Mouse (Mus musculus): ENCODE measurements around the gene Olfr1393. TPM values are rescaled to one million over a fixed set of nuclear protein-coding genes. Genes with fewer than 3 reads are reported as not detected.
A peak's percentile ranks its signal among the peaks of the same experiment; 100 is the strongest.

Gene Olfr1393
- polyA plus RNA-seq, 1 experiment from 2014 or later = 0.16 TPM

DNA sequence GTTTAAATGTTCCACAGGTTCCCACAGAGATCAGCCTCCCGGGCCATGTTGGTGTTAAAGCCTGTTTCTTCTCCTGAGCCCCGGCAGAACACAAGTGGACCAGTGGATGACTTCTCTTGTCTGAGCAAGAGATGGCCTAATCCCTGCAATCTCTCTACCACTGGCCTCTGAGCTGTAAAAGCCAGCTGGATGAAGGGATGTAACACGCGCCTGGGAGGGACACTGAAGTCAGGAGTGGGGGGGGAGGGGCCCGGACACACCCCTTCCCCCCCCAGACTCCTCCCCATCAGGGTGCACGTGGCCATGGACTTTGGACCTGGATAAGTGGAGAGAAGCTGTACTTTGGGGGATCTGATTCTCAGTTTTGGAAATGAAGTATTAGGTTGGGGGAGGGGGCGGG lies 32.9 kb upstream of the Olfr1393 start:
- no peaks in the 10 kb centered on the region for H3K36me3 ChIP-seq
- no peaks in the 10 kb centered on the region for H3K9me3 ChIP-seq
- H3K9ac ChIP-seq = peak overlapping the region; percentile 87
- ATAC-seq (ENCODE audit: extremely low read depth, insufficient number of reproducible peaks, low FRiP score, low TSS enrichment) = no peak
- peak overlapping the region; percentile 63 for H3K4me3 ChIP-seq
- H3K27ac ChIP-seq (replicated peaks) = peak overlapping the region; percentile 97
- peak overlapping the region; percentile 72 for H3K4me2 ChIP-seq
- peaks cover 62% of the 10 kb centered on the region for H3K4me1 ChIP-seq
- 16% methylated on average over 7 of the region's 7 CpGs for WGBS
- H3K27me3 ChIP-seq (replicated peaks) = no peaks in the 10 kb centered on the region

GRCm38 (mm10) chr11:49245634-49246415 lies 32.3 kb upstream of the Olfr1393 start:
- peak overlapping the region; percentile 97 for H3K27ac ChIP-seq (replicated peaks)
- H3K27me3 ChIP-seq (replicated peaks) = no peaks in the 10 kb centered on the region
- peak overlapping the region; percentile 87 for H3K9ac ChIP-seq
- ATAC-seq (ENCODE audit: extremely low read depth, insufficient number of reproducible peaks, low FRiP score, low TSS enrichment) = no peak
- H3K4me1 ChIP-seq = peaks cover 63% of the 10 kb centered on the region
- peak overlapping the region; percentile 72 for H3K4me2 ChIP-seq
- peak overlapping the region; percentile 63 for H3K4me3 ChIP-seq
- no peaks in the 10 kb centered on the region for H3K9me3 ChIP-seq
- no peaks in the 10 kb centered on the region for H3K36me3 ChIP-seq
- WGBS = 17% methylated on average over 12 of the region's 12 CpGs

DNA sequence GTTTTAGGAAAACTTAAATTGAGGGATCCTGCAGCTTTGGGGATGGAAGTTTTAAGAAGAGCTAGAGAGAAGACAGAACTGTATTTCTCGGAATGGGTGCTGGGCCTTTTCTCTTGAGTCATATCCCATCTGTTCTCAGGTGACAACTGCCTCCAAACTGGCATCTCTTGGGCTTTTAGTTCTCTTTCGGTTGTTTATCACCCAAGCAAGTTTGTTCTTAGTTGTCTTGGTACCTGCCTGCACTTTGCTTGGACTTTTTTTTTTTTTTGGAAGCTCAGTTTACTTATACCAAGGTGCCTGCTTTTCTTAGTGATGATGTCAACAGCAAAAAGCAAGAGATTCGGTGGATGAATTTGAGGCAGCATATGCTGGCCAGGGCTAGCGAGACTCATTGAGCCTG lies 31.6 kb upstream of the Olfr1393 start:
- H3K4me1 ChIP-seq = peaks cover 70% of the 10 kb centered on the region

GRCm38 (mm10) chr11:49247255-49247654 lies 30.8 kb upstream of the Olfr1393 start:
- 43% methylated on average over 2 of the region's 2 CpGs for WGBS

More for the DNA sequence above, 31.6 kb upstream of the Olfr1393 start:
- H3K36me3 ChIP-seq = no peaks in the 10 kb centered on the region
- H3K27ac ChIP-seq (replicated peaks) = 0 out of 2 replicates have a peak overlapping the region, but pooled peaks have one; percentile 97
- no peaks in the 10 kb centered on the region for H3K9me3 ChIP-seq
- 0 out of 2 replicates have a peak overlapping the region, but pooled peaks have one; percentile 33 for H3K9ac ChIP-seq
- WGBS = 84% methylated on average over 4 of the region's 4 CpGs
- peak overlapping the region; percentile 72 for H3K4me2 ChIP-seq
- H3K27me3 ChIP-seq (replicated peaks) = no peaks in the 10 kb centered on the region
- no peak overlapping the region for H3K4me3 ChIP-seq
- no peak for ATAC-seq (ENCODE audit: extremely low read depth, insufficient number of reproducible peaks, low FRiP score, low TSS enrichment)

DNA sequence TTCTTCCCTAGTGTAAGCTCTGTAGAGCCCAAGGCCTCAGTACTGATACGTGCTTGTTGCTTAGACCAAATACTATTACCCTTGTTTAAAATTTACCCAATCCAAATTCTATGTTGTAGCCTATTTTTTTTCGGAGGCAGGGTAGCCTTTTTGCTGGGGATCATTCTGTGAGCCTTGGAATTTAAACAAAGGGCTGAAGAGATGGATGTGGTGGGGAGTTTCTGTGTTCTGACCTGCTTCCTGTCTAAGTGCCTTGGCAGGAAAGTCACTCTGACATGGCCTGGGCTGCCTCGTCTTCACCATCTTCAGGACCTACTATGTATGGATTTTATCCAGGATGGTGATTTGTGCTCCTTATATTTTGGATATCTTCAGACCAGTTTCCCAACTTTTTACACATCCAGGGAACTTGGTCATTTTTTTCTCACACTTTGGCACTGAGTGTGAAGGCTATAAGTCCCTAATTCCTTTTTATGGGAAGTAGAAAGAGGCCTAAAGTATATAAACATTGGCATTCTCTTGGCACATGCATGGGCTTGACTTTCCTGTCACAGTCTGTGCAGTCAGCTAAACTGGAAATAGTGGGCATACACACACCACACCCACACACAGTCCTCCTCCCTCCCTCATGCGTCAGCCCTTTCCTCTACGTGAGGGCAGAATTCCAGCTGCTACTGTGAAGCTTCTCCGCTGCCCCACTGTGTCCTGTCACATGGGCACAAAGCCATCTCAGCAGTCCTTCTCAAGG lies 29.7 kb upstream of the Olfr1393 start:
- H3K4me1 ChIP-seq = peaks cover 82% of the 10 kb centered on the region
- no peaks in the 10 kb centered on the region for H3K9me3 ChIP-seq
- H3K36me3 ChIP-seq = peaks cover 17% of the 10 kb centered on the region
- no peak overlapping the region for H3K4me3 ChIP-seq
- no peaks in the 10 kb centered on the region for H3K27me3 ChIP-seq (replicated peaks)
- WGBS = 54% methylated on average over 6 of the region's 6 CpGs
- no peak overlapping the region for H3K4me2 ChIP-seq
- H3K27ac ChIP-seq (replicated peaks) = peak overlapping the region; percentile 92
- no peak for ATAC-seq (ENCODE audit: extremely low read depth, insufficient number of reproducible peaks, low FRiP score, low TSS enrichment)
- H3K9ac ChIP-seq = peak overlapping the region; percentile 48; the same call in 1 of the 2 replicates

More at GRCm38 (mm10) chr11:49247255-49247654, 30.8 kb upstream of the Olfr1393 start:
- Histone ChIP-seq H3K4me1 (peaks cover 77% of the 10 kb centered on the region), H3K27ac (replicated peaks) (0 out of 2 replicates have a peak overlapping the region, but pooled peaks have one; percentile 92), H3K4me3 (no peak overlapping the region), H3K9ac (peak overlapping the region; percentile 29; the same call in 1 of the 2 replicates), H3K4me2 (peak overlapping the region; percentile 4; the same call in 1 of the 2 replicates), H3K9me3 (no peaks in the 10 kb centered on the region), H3K36me3 (peaks cover 7% of the 10 kb centered on the region; the same call in 1 of the 2 replicates), H3K27me3 (replicated peaks) (no peaks in the 10 kb centered on the region)
- no peak for ATAC-seq (ENCODE audit: extremely low read depth, insufficient number of reproducible peaks, low FRiP score, low TSS enrichment)

GRCm38 (mm10) chr11:49248974-49249700 lies 29.0 kb upstream of the Olfr1393 start:
- Histone ChIP-seq H3K4me1 (peaks cover 82% of the 10 kb centered on the region), H3K9me3 (no peaks in the 10 kb centered on the region), H3K27me3 (replicated peaks) (no peaks in the 10 kb centered on the region), H3K9ac (peak overlapping the region; percentile 89; the same call in 1 of the 2 replicates), H3K27ac (replicated peaks) (peak overlapping the region; percentile 92), H3K4me3 (no peak overlapping the region), H3K36me3 (peaks cover 24% of the 10 kb centered on the region), H3K4me2 (peak overlapping the region; percentile 80)
- ATAC-seq (ENCODE audit: extremely low read depth, insufficient number of reproducible peaks, low FRiP score, low TSS enrichment) = no peak
- WGBS = 62% methylated on average over 6 of the region's 6 CpGs

DNA sequence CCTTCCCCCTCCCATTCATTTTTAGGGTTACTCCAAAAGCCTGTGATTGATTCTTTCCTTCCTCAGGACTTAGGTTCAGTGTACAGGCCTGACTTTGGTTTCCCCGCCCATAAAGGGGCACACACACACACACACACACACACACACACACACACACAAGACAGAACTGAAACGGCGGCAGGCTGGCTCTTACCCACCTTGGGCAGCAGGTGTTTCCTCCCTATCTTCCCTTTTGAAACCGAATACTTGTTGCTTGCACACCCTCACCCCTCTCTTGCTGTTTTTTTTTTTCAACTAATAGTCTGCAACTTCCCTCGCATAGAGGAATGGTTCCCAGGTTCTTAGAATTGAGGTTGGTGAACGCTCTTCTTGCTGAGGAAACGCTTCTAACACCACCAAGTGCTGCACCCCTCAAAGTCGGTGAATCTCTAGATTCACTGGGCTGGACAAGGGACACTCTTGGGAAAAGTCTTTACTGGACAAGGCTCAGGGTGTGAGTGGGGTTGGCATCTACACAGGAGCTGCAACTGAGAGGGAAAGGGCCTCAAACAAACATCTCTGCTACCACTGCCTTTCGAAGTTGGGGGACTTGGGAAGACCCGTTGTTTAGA lies 28.2 kb upstream of the Olfr1393 start:
- ATAC-seq (ENCODE audit: extremely low read depth, insufficient number of reproducible peaks, low FRiP score, low TSS enrichment) = no peak
- H3K4me3 ChIP-seq = peak overlapping the region; percentile 69
- peak overlapping the region; percentile 92 for H3K27ac ChIP-seq (replicated peaks)
- 24% methylated on average over 10 of the region's 10 CpGs for WGBS
- peaks cover 81% of the 10 kb centered on the region for H3K4me1 ChIP-seq
- peaks cover 32% of the 10 kb centered on the region for H3K36me3 ChIP-seq
- H3K27me3 ChIP-seq (replicated peaks) = no peaks in the 10 kb centered on the region
- H3K9me3 ChIP-seq = no peaks in the 10 kb centered on the region
- H3K4me2 ChIP-seq = peak overlapping the region; percentile 80
- H3K9ac ChIP-seq = peak overlapping the region; percentile 89

DNA sequence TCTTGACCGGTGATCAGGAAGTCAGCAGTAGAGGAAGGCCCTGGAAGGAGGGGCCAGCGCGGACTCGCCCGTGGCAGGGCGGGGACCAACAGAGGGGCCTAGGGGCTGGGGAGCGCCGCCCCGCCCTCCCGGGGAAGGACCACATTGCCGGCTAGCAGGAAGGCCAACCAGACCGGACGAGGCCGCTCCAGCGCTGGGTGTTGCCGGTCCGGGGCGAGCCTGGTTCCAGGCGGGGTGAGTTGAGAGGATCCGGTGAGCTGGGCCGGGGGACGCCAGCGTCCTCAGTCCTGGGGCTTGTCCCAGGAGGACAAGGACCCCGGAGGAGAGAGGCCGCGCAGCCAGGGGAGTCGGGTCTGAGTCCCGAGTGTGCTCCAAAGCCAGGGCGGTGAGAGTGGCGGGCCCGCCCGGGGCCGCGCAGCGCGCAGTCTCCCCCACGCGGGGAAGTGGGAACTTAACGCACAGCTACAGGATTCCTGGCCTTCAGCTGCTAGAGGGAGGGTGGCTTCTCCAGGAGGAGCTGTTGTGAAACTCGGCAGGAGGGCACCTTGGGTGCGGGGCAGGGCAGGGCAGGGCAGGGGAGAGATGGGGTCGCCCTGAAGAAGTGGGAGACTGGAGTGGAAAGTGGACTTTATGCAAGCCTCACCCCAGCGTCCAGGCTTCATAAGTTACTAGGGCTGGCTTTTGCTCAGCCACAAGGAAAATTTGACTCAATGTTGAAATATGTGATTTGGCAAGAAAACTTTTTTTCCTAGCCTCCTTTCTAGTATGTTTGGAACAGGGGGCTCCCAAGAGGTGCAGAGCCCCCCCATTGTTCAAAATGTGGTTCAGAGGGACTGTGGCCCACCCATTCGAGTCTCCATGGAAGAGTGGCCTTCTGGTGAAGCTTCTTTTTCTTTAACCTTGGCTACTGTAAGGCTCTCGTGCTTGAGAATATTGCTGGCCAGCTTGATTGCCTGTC lies 27.4 kb upstream of the Olfr1393 start:
- ATAC-seq (ENCODE audit: extremely low read depth, insufficient number of reproducible peaks, low FRiP score, low TSS enrichment) = peak; percentile 91
- Histone ChIP-seq H3K4me1 (peaks cover 74% of the 10 kb centered on the region), H3K27me3 (replicated peaks) (no peaks in the 10 kb centered on the region), H3K27ac (replicated peaks) (peak overlapping the region; percentile 92), H3K9me3 (no peaks in the 10 kb centered on the region), H3K4me3 (peak overlapping the region; percentile 69), H3K4me2 (peak overlapping the region; percentile 80), H3K36me3 (peaks cover 40% of the 10 kb centered on the region), H3K9ac (peak overlapping the region; percentile 89)
- WGBS = 2% methylated on average over 43 of the region's 45 CpGs

GRCm38 (mm10) chr11:49251380-49251761 lies 26.7 kb upstream of the Olfr1393 start:
- peaks cover 47% of the 10 kb centered on the region for H3K36me3 ChIP-seq
- no peaks in the 10 kb centered on the region for H3K27me3 ChIP-seq (replicated peaks)
- no peaks in the 10 kb centered on the region for H3K9me3 ChIP-seq
- peak overlapping the region; percentile 69 for H3K4me3 ChIP-seq
- H3K4me1 ChIP-seq = peaks cover 67% of the 10 kb centered on the region
- H3K27ac ChIP-seq (replicated peaks) = peak overlapping the region; percentile 92
- peak overlapping the region; percentile 80 for H3K4me2 ChIP-seq
- no peak for ATAC-seq (ENCODE audit: extremely low read depth, insufficient number of reproducible peaks, low FRiP score, low TSS enrichment)
- peak overlapping the region; percentile 89 for H3K9ac ChIP-seq
- 68% methylated on average over 7 of the region's 7 CpGs for WGBS

- 83% methylated on average over 5 of the region's 5 CpGs for WGBS
- ATAC-seq (ENCODE audit: extremely low read depth, insufficient number of reproducible peaks, low FRiP score, low TSS enrichment) = no peak
- Histone ChIP-seq H3K4me1 (peaks cover 60% of the 10 kb centered on the region), H3K36me3 (peaks cover 53% of the 10 kb centered on the region), H3K27me3 (replicated peaks) (no peaks in the 10 kb centered on the region), H3K4me2 (peak overlapping the region; percentile 80), H3K27ac (replicated peaks) (no peak overlapping the region), H3K9me3 (no peaks in the 10 kb centered on the region), H3K4me3 (peak overlapping the region; percentile 69), H3K9ac (peak overlapping the region; percentile 40)
These were observed 26.1 kb upstream of the Olfr1393 start for GRCm38 (mm10) chr11:49252048-49252447.
